Mouse (Mus musculus) layer of hippocampus, adult 8-10 months (tissue): Measurements from ENCODE around the gene Hist1h4m. TPM values are rescaled to one million over a fixed set of nuclear protein-coding genes. Genes with fewer than 3 reads are reported as not detected.
"Not testable (repeated sequence)": the region's sequence is repeated elsewhere in the genome, so short reads cannot be mapped to it uniquely, and the experiment has no call there.

Experiments
- DNase-seq, 2 experiments: peaks; one replicate each; pipeline ENCODE4 v3.0.0; 2022; ENCODE audit warnings: low spot score in 2 of 2
- total RNA-seq, 4 experiments: library from RNA; stranded (reverse); gene quantifications; 2 replicates each; pipeline ENCODE4 v1.2.4; 2022

Hist1h4m gene
- total RNA-seq, 4 experiments from 2014 or later = 180 to 291 (median 231) TPM

DNA sequence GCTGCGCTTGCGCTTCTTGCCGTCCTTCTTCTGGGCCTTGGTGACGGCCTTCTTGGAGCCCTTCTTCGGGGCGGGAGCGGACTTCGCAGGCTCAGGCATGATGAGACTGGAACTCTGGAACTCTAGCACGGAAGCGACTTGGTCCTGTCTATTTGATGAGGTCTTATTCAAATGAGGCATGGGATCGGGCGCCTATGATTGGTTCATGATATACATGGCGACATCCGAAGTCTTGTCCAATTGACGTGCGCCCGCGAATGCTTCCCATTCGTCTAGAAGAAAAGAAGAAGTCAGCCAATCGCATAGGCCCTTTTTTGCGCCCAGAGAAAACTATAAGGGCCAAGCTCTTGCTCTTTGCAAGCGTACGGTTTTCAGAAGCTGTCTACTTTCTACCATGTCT, 1.5 kb upstream of the Hist1h4m start, which contains the start of the genes Hist1h2bq and Hist1h2ao:
Gene Hist1h2bq, minus strand, starts transcription at position 125 of the 400 bp plus-strand sequence.
Gene Hist1h2ao, plus strand, starts transcription at position 393 of the 400 bp plus-strand sequence.
- not testable (repeated sequence) for DNase-seq

DNA sequence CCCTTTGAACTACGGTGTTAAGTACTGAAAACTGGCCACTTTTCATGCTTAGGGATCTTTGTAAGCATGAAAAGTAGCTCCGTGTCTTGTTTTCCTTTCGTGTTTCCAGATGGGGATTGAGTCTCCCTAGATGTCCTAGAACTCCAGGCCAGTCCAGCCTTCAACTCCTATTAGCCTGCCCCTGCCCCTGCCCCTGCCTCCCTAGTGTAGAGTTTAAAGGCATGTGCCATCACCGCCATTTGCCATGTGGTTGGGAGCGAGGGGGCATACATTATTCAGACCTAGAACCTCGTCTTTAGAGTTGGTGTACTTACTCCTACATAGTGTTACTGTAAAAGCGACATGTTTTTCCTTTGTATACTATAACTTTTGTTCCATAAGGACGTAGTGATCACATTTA, 472 bp upstream of the Hist1h4m start:
- not testable (repeated sequence) for DNase-seq

DNA sequence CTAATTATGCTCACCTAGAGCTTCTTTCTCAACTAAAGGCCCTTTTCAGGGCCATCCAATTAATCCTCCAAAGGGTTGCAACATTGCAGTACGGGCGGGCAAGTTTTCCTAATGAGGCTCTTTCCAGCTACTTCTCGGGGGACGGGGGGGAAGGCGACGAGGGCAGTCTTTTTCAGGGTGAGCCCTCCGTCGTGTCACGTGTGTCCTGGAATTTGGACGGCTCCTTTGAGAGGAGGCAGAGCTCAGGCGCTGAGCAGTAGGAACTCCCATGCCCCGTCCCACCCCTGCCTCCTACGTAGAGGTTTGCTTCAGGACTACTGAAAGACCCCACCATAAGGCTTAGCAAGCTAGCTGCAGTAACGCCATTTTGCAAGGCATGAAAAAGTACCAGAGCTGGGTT, 546 bp downstream of the Hist1h4m start:
- DNase-seq = not testable (repeated sequence)

- DNase-seq = not testable (repeated sequence)
Measured at GRCm38 (mm10) chr13:21820082-21820890, 8.7 kb downstream of the Hist1h4m start.

DNA sequence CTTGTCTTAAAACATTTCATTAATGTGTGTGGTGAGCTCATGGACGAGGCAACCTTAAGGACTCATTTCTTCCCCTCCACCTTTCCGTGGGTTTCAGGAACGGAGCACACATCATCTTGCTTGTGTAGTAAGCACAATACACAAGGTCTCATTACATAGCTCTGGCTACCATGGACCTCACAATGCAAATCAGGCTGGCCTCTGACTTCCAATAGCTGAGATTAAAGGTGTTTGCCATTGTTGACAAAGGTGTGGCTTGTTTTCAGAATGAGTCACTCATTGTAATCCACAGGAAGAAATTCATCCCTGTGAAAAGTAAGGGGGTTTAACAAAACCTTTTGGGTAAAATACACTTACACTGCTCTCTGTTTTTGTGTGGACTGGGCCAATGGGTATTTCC, 17.0 kb downstream of the Hist1h4m start:
- DNase-seq = no peak

DNA sequence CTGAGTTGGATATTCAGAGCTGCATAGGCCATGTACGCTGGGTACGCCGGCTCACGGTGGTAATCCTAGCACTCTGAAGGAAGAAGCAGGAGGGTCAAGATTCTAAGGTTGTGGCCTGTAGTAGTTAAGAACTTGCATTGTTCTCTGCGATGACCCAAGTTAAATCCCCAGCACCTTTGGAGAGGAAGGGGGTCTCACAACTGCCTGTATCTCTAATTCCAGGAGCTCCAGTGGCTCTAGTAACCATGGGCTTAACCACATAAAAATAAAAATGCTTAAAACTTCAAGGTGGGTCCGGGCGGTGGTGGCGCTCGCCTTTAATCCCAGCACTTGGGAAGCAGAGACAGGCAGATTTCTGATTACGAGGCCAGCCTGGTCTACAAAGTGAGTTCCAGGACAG, 18.8 kb downstream of the Hist1h4m start:
- no peak for DNase-seq

- peak; percentile 27 to 38 for DNase-seq
Measured at GRCm38 (mm10) chr13:21831418-21832394, 20.2 kb downstream of the Hist1h4m start, which contains the start of gene Hist1h4n. TSS of gene Hist1h4n (minus strand) at chr13:21832196.

DNA sequence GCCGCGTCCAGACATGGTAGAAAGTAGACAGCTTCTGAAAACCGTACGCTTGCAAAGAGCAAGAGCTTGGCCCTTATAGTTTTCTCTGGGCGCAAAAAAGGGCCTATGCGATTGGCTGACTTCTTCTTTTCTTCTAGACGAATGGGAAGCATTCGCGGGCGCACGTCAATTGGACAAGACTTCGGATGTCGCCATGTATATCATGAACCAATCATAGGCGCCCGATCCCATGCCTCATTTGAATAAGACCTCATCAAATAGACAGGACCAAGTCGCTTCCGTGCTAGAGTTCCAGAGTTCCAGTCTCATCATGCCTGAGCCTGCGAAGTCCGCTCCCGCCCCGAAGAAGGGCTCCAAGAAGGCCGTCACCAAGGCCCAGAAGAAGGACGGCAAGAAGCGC, 21.9 kb downstream of the Hist1h4m start, which contains the start of the genes Hist1h2ap and Hist1h2br:
Gene Hist1h2ap, minus strand, starts transcription at position 47 of the 400 bp plus-strand sequence.
Gene Hist1h2br, plus strand, starts transcription at position 283 of the 400 bp plus-strand sequence.
- not testable (repeated sequence) for DNase-seq

DNA sequence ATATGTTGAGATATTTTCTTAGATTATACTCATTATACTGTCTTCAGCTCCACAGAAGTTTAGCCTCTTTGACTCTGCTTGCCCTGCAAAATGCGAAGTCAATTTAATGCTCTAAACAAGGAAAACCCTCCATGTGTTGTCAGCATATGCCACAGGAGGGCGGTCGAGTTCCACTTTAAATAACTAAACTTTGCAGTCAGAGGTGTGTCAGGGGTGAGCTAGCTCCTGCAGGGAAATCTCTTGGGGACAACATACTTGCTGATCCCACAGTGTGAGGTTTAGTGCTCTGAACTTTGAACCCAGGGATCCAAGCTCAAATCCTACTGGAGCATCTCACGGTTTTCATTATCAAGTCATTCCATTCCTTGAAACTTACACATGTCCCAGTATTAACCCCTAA, 29.0 kb downstream of the Hist1h4m start:
- DNase-seq = not testable (repeated sequence)

DNA sequence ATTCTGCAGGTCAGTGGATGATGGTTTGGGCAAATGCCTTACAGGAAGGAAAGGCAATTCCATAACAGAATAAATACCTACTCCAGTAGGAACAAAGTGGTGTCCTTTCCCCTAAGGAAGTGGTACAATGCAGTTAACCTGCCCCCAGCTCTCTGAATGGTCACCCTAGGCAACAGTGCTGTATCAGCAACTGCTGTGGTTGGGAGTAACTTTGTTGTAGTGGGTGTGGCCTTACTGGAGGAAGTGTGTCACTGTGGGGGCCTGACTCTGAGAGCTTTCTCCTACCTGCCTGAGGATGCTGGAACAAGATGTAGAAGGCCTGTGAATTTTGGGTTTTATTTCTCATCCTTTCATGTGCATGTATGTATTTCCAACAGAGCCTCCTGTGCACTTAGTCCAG, 34.8 kb downstream of the Hist1h4m start:
- not testable (repeated sequence) for DNase-seq

- DNase-seq = peak in 1 of 2 experiments; percentile 11
Measured at GRCm38 (mm10) chr13:21847883-21848282, 36.3 kb downstream of the Hist1h4m start.

- DNase-seq = not testable (repeated sequence)
Measured at GRCm38 (mm10) chr13:21850696-21851095, 39.1 kb downstream of the Hist1h4m start.

DNA sequence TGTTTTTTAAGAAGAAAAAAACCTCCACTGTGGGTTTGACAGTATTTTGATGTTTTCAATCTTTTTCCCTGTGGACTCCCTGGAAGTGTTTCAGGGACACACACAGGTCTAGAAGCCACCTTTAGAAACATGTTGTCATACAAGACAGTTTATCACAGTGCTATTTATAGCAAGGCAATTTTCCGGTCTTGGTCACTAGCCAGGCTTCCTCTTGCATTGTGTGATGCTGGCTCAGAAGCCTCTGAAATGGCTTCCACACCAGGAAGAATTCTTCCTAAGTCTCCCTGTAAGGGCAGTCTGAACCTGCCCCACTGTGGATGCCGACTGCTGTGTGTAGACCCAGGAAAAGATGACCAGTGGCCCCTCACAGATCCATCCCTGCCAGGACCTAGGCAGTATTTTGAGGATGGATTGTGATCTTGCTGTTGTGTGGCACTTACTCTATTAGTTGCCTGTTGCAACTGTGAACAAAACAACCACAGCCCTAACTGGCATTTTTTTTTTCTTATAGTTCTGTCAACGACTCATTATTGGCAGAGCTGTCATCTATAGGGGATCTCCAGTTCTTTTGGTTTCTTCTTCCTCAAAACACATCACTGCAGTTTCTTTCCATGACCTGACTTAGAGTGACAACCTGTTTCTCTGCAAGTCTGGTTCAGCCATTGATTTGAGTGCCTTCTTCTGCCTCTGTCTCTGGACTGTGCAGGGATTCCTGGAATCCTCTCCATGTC, 40.8 kb downstream of the Hist1h4m start:
- no peak for DNase-seq

GRCm38 (mm10) chr13:21855146-21855545, 43.6 kb downstream of the Hist1h4m start:
- peak; percentile 71 to 93 for DNase-seq

DNA sequence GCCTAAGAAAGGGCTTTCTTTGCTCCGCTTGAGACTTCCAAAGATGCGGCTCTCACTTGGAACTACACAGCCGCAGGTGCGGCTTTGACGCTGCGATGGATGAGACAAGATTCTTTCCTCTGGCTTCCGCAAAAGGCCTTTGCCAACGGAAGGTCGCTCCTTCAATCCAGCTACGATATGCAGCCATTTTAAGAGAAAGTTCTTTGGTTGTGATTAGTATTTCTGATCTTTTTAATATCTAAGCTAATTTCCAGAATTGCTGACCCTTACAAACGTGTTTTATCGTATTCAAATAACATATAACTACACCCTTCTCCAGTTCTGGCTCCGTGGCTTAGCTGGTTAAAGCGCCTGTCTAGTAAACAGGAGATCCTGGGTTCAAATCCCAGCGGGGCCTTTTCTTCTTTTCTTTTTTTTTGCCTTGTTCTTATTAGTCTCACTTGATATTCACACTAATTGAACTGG, 44.2 kb downstream of the Hist1h4m start:
- peak; percentile 37 to 40 for DNase-seq

GRCm38 (mm10) chr13:21861608-21862007, 50.1 kb downstream of the Hist1h4m start:
- DNase-seq = no peak
